Mouse (Mus musculus) G1E (cell line): Measurements from ENCODE around the gene Dock8. TPM values are rescaled to one million over a fixed set of nuclear protein-coding genes. Genes with fewer than 3 reads are reported as not detected.

Source experiments
- ATAC-seq: 2 replicates; pipeline ENCODE4 v1.8.0; 2016; ENCODE audit warnings: mild to moderate bottlenecking; ENCODE audit not compliant: insufficient number of reproducible peaks, poor library complexity, low FRiP score, severe bottlenecking; ENCODE audit errors: extremely low read depth
- DNase-seq: peaks from one replicate; pipeline ENCODE4 v3.0.0; 2012; ENCODE audit warnings: low spot score
- H3K27me3 ChIP-seq: 2 replicates; pipeline ENCODE4 v1.6.1; 2012; ENCODE audit warnings: mild to moderate bottlenecking, low read length, inconsistent platforms; ENCODE audit not compliant: insufficient read depth
- H3K36me3 ChIP-seq: replicated peaks from 2 replicates; pipeline ENCODE3; 2012; ENCODE audit warnings: mild to moderate bottlenecking, inconsistent platforms
- H3K4me1 ChIP-seq: 2 replicates; pipeline ENCODE4 v1.6.1; 2012; ENCODE audit warnings: low read depth, low read length, inconsistent platforms, mixed read lengths; ENCODE audit not compliant: insufficient read depth
- H3K4me3 ChIP-seq: 2 replicates; pipeline ENCODE4 v1.5.1; 2012; ENCODE audit warnings: low read depth, mild to moderate bottlenecking, inconsistent platforms, low read length, moderate library complexity, mixed read lengths
- H3K9me3 ChIP-seq: replicated peaks from 2 replicates; pipeline ENCODE4 v1.6.1; 2012; ENCODE audit warnings: inconsistent platforms
- CTCF ChIP-seq: IDR thresholded peaks from 2 replicates; pipeline ENCODE4 v1.5.1; 2012; ENCODE audit warnings: low read depth, low read length, inconsistent platforms, mixed read lengths
- GATA1 ChIP-seq: IDR thresholded peaks from 2 replicates; pipeline ENCODE4 v1.6.1; 2012; ENCODE audit warnings: borderline replicate concordance, low read length, inconsistent platforms, mixed read lengths
- GATA2 ChIP-seq: IDR thresholded peaks from 2 replicates; pipeline ENCODE4 v1.6.1; 2012; ENCODE audit warnings: low read depth, low read length, inconsistent platforms, borderline replicate concordance
- POLR2AphosphoS5 ChIP-seq: IDR thresholded peaks from 2 replicates; pipeline ENCODE4 v1.6.1; 2012; ENCODE audit warnings: low read depth, low read length, inconsistent platforms; ENCODE audit not compliant: insufficient replicate concordance
- TAL1 ChIP-seq: conservative IDR thresholded peaks from 2 replicates; pipeline ENCODE4 v1.6.1; 2012; ENCODE audit warnings: low read depth, low read length, inconsistent platforms, mixed read lengths
- polyA plus RNA-seq: library from polyadenylated mRNA; stranded (reverse); fragments of >175 nt; gene quantifications from 2 replicates; pipeline ENCODE4 v1.2.3, GENCODE M21; 2012
- total RNA-seq, 2 experiments: library from RNA; stranded (forward) in 1 of 2; stranded (reverse) in 1 of 2; fragments of 200-1000 nt in 1 of 2; fragments of >200 nt in 1 of 2; fragmentation: Nextera tagmentation in 1 of 2; gene quantifications; 2 replicates each; pipeline ENCODE4 v1.2.3; 2014 to 2017

Dock8 gene
- total and polyA plus RNA-seq, 3 experiments: 0.01 to 0.16 TPM; not detected in 1

DNA sequence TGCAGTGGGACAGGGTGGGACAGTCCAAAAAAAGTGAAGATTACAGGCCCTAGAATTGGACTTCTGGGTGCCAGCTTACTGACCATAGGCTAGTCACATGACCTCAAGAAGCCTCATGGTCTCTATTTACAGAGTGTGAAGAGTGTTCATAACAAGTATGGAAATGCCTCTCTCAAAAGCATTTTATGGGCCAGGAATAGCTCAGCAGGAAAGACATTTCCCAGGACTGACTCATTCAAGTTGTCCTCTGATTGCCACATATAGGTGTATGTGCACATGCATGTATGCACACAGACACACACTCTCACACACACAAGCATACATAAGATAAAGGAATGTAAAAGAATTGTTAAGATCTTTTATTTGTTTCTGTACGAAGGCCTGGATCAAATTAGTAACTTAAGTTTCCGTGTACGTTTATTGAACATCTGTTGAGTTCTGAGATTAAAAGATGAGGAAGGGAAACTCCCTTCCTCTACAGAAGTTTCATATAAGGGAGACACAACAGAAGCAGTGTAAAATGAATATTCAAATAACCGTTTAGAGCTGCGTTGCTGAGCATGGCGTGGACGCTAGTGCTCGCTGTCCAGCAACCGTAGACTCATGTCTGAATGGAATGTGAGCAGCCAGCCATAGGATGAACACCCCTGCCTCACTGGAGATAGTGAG, 63.0 kb downstream of the Dock8 start:
- H3K4me3 ChIP-seq: no peak overlapping the region
- H3K9me3 ChIP-seq: peaks cover 21% of the 10 kb centered on the region
- H3K27me3 ChIP-seq: no peaks in the 10 kb centered on the region
- H3K4me1 ChIP-seq: no peaks in the 10 kb centered on the region
- ATAC-seq (no peak), DNase-seq (no peak)
- H3K36me3 ChIP-seq: no peaks in the 10 kb centered on the region
- no peak for TF ChIP-seq GATA1
- TF ChIP-seq GATA2: no peak
- TF ChIP-seq CTCF: no peak
- no peak for TF ChIP-seq POLR2AphosphoS5
- TF ChIP-seq TAL1: no peak

DNA sequence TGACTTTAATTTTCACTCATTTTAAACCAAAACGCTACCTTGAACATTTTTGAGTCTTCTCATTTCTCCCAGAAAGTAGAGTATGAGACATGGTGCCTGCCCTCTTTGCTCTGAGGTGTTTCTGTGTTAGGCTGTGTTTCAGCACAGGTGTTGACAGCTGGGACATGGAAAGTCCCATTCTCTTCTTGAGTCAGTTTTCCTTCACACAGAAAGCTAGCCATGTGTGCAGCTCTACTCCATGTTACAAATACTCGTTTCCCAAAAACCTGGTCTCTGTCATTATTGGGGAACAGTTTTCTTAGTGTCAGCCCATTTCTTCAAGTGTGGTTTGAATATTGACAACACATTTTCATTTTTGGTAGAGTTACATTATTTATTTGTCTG, 63.5 kb downstream of the Dock8 start:
- H3K27me3 ChIP-seq: no peaks in the 10 kb centered on the region
- H3K9me3 ChIP-seq: peaks cover 19% of the 10 kb centered on the region
- TF ChIP-seq CTCF: no peak
- no peak for TF ChIP-seq POLR2AphosphoS5
- TF ChIP-seq GATA2: no peak
- TF ChIP-seq GATA1: no peak
- no peak for TF ChIP-seq TAL1
- ATAC-seq (no peak), DNase-seq (no peak)
- no peaks in the 10 kb centered on the region for H3K4me1 ChIP-seq
- no peaks in the 10 kb centered on the region for H3K36me3 ChIP-seq
- no peak overlapping the region for H3K4me3 ChIP-seq

DNA sequence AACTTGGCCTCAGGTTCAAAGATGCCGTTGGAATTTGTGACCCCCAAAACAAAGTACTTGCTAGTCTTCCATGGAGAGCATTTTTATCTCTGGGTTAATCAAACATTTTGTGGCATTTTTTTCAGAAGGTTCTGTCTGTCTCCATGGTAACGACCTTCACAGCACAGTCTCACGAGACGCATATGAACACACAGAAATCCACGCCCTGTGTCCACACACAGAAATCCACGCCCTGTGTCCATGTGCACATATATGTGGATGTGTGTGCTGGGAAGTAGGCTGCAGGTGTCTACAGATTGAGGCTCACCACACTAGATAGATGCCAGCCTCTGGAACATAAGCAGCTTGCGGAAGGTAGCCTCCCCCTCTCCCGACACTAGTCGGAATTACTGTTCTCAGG, 66.9 kb downstream of the Dock8 start:
- no peaks in the 10 kb centered on the region for H3K27me3 ChIP-seq
- H3K9me3 ChIP-seq: peaks cover 13% of the 10 kb centered on the region
- ATAC-seq: no peak
- TF ChIP-seq GATA1: no peak
- no peak for TF ChIP-seq CTCF
- TF ChIP-seq GATA2: no peak
- no peak for TF ChIP-seq TAL1
- no peak for TF ChIP-seq POLR2AphosphoS5
- H3K4me3 ChIP-seq: no peak overlapping the region
- no peaks in the 10 kb centered on the region for H3K36me3 ChIP-seq
- no peaks in the 10 kb centered on the region for H3K4me1 ChIP-seq
- no peak for DNase-seq

DNA sequence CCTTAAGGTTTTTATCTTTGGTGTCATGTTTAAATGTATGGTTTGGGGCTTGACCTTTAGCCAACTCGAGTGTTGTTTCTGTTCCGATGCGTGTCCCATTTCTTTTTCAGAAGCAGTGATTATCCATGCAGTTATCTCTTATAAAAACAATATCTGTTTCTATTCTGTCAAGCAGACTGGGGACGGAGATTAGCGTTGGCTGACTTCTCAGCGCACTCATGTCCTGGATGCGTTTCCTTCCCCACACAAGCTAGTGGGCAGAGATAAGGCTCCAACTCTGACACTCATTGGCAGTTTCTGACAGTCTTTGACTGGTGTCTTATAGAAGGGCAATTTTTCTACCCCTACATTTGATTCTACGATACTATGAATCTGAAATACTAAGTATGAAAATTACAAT, 69.2 kb downstream of the Dock8 start:
- H3K9me3 ChIP-seq: peaks cover 21% of the 10 kb centered on the region
- no peaks in the 10 kb centered on the region for H3K4me1 ChIP-seq
- no peaks in the 10 kb centered on the region for H3K27me3 ChIP-seq
- no peak overlapping the region for H3K4me3 ChIP-seq
- H3K36me3 ChIP-seq: no peaks in the 10 kb centered on the region
- no peak for TF ChIP-seq CTCF
- no peak for TF ChIP-seq POLR2AphosphoS5
- no peak for TF ChIP-seq GATA1
- TF ChIP-seq TAL1: no peak
- TF ChIP-seq GATA2: no peak
- no peak for ATAC-seq
- DNase-seq: no peak

DNA sequence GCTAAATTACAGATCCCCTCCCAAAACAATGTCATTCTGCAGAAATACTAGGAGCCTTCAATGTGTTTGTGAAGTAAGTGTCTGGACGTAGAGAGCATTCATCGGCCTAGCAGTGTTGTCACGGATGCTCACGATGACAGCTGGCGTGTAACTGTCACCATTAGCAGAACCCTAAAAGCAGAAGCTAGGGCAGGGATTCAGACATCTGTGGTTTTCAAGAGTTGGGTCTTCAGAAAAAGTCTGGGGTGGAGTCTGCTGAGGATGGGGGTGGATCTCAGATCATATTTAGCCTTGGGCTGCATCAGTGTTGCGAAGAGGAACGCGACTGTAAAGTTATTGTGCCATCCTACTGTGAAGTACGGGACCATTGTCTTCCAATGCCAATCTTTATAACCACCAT, 73.2 kb downstream of the Dock8 start:
- H3K4me1 ChIP-seq: no peaks in the 10 kb centered on the region
- no peaks in the 10 kb centered on the region for H3K36me3 ChIP-seq
- TF ChIP-seq GATA2: no peak
- no peak for TF ChIP-seq CTCF
- TF ChIP-seq TAL1: no peak
- no peak for TF ChIP-seq GATA1
- no peak for TF ChIP-seq POLR2AphosphoS5
- ATAC-seq (no peak), DNase-seq (no peak)
- H3K27me3 ChIP-seq: no peaks in the 10 kb centered on the region
- peaks cover 32% of the 10 kb centered on the region for H3K9me3 ChIP-seq
- no peak overlapping the region for H3K4me3 ChIP-seq

DNA sequence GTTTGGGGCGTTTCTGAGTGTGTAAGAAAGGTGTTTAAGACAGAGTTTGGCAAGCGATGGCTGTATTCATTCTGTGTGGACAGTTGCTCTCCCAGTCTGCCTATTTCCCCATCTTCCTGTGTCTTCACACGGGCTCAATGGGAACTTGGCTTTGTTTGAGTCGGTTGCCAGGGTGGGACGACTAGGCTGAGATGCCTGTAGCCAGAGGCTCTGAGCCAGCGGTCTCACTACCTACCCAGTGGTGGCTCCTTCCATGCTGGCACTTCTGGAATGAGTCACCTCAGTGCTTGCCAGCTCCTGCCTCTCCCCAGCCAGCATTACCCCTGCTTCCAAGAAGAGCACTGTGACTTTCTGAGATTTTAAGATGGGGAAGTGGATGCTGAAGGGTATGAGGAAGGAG, 75.4 kb downstream of the Dock8 start:
- Histone ChIP-seq H3K4me3 (no peak overlapping the region), H3K9me3 (peaks cover 40% of the 10 kb centered on the region), H3K36me3 (no peaks in the 10 kb centered on the region), H3K27me3 (no peaks in the 10 kb centered on the region), H3K4me1 (no peaks in the 10 kb centered on the region)
- ATAC-seq (no peak), DNase-seq (no peak)
- no peak for TF ChIP-seq POLR2AphosphoS5
- TF ChIP-seq GATA1: no peak
- no peak for TF ChIP-seq GATA2
- TF ChIP-seq CTCF: no peak
- TF ChIP-seq TAL1: no peak
